Mouse (Mus musculus): Measurements from ENCODE around the gene Eml6.
A peak's percentile ranks its signal among the peaks of the same experiment; 100 is the strongest.
"Not testable (repeated sequence)": the region's sequence is repeated elsewhere in the genome, so short reads cannot be mapped to it uniquely, and the experiment has no call there.

Gene Eml6

GRCm38 (mm10) chr11:30025835-30026472 is at the start of gene Eml6:
TSS of gene Eml6 (minus strand) at chr11:30026033.
- DNase-seq (ENCODE audit: low spot score in 2 of 2) = peak; percentile 83 to 97

GRCm38 (mm10) chr11:30057299-30057698 is 31.5 kb upstream of the Eml6 start:
- no peak for DNase-seq (ENCODE audit: low spot score in 2 of 2)

DNA sequence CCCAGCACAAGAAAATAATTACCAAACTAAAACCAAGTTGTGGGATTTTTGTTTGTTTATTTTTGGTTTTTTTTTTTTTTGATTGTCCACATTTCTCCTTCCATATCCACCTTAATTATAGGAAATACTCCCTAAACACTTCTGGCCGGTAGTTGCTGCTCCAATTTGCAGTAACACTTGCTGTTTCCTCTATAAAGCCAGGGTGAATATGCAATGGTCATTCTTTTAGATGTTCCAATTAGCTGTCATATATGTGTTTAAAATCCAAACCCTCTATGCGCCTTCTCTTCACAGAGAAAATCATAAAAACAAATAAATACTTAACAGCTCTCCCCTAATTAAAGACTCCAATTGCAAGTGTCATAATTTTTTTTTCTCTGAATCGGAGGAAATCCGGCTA is 689 bp downstream of the Eml6 start:
- DNase-seq (ENCODE audit: low spot score in 2 of 2) = no peak

DNA sequence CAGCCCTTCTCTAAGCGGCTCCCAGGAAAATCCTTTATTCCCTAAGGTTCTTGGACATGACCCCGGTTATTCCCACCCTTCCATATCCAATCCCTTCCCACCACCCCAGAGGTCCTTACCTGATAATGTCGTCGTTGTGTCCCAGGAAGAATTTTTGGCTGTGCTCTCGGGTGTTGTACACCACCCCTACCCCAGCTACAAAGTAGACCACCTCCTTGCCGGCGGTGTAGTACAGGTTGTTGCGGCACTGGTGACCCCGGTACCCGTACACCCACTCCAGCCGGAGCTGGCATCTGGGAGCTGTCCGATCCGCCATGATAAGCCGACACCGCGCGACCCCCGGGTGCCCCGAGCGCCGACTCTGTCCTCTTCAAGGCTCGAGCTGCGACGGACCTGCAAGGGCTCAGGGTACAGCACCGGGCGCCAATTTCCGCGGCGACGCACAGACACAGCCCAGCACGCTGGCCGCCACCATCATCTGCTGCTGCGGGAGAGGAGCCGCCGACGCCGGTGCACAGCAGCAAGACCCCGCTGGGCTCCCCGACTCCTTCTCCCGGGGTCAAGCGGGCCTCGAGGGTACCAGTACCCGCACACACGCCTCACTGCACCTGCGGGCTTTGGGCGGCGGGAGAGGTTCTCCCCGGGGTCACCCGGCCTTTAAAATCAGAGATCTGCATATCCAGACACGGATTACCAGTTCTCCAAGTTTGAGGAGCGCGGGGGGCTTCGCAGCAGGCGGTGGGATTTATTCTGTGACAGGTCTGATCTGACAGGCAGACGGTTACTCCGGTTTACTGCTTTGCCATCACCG is 1.4 kb downstream of the Eml6 start:
- DNase-seq (ENCODE audit: low spot score in 2 of 2) = peak; percentile 1 to 56

DNA sequence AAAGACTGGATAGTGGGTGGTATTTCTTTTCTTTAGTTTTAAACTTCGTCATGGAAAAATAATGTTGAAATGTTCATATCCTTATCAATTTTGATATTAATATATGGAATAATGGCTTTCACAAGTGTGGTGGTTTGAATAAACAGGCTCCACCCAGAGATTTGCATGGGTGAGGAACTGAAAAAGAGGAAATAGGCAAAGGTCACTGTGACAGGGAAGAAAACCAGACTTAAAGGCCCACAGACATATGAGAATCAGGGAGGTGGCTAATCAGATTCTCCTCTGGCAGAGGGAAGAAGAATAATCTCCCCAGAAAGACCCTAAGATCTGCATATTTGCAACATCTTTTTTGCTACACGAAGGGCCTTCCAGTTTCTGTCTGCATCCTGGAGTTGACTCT is 39.6 kb downstream of the Eml6 start:
- no peak for DNase-seq (ENCODE audit: low spot score in 2 of 2)

- no peak for DNase-seq (ENCODE audit: low spot score in 2 of 2)
Measured at GRCm38 (mm10) chr11:29968874-29969273, 57.0 kb downstream of the Eml6 start.

- no peak for DNase-seq (ENCODE audit: low spot score in 2 of 2)
Measured at GRCm38 (mm10) chr11:29959366-29959765, 66.5 kb downstream of the Eml6 start.

DNA sequence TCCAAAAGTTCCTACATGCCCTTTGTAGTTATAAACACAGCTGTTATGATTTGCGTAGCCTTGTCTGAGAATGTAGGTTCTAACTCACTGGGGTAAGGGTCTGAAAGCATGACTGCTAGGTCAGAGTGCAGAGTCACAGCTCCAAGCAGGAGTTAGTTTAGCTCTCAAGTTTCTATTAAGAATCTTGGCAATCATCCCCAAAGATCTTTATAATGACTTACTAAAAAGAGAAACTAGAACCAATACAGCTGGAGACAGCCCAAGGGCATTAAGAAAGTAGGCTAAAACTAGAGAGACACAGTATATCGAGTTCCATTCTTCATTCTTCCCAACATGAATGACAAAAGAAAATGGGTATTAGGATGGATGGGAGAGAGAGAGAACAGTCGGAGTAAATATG is 81.2 kb downstream of the Eml6 start:
- DNase-seq (ENCODE audit: low spot score in 2 of 2) = no peak

DNA sequence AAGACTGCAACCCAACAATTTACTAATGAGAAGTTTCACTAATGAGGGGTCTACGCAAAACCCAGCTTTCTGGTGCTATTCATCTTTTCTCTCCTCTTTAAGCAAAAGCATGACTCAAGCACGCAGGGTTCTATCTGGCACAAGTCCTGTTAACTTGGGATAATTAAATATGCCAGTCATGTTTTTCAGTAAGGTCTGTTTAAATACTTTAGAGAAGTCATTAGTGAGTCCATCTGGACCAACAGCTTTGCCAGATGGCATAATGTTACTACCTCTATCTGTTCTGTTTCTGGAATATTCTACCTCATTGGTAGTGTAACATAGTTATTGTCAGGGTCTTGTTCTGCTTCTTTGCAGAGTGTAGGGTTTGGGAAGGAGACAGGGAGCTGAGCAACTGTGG is 101.5 kb downstream of the Eml6 start:
- DNase-seq (ENCODE audit: low spot score in 2 of 2) = no peak

DNA sequence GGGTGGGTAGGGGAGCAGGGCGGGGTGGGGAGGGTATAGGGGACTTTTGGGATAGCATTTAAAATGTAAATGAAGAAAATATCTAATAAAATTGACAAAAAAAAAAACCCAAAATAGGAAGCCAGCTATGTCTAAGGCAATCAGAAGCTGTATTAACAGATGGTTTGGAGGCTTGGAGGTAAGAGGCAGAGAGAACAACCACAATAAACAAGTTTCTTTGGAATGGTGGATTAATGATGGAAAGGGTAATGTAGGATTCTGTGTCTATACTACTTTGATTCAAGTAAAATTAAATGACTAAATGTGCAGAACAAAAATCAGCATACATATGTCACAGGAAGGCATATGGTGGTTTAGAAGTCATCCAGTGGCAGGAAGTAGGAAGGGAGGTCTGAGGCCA is 102.0 kb downstream of the Eml6 start:
- DNase-seq (ENCODE audit: low spot score in 2 of 2) = no peak

- no peak for DNase-seq (ENCODE audit: low spot score in 2 of 2)
Measured at GRCm38 (mm10) chr11:29913180-29913579, 112.7 kb downstream of the Eml6 start.

DNA sequence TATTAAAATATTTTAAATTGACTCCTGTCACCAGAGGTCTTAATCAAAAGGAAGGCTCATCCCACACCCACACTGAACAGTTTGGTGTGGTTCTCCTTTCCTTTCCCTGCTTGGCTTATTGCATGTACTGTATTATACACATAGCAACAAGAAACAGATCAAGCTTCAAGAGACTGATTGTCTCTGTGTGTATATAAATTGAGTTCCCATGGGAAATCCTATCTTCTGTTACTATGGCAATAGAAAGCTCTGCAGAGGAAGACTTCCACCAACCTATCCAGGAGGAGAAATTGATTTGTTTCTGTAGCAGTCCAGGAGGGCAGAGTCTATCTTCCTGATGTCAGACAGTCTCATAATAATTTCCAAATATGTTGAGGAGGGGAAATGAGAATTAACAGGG is 116.5 kb downstream of the Eml6 start:
- DNase-seq (ENCODE audit: low spot score in 2 of 2) = no peak

- DNase-seq (ENCODE audit: low spot score in 2 of 2) = peak in 1 of 2 experiments; percentile 19
Measured at GRCm38 (mm10) chr11:29885160-29885559, 140.7 kb downstream of the Eml6 start.

DNA sequence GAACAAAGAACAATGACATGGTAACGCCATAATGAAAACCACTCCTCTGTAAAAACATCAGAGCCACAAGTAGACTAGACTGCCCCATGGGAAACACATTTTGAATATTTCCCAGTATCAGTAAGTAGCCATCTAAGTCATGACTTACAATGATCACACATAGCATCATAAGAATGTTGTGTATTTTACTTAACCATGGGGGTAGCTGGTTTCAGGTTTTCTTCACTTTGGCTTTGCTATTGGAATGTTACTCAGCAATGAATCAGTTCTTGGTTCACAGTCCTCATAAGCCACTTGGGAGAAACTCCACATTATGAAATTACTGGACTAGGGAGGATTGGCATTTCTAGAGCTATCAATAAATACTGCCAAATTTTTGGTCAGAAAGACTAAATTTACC is 141.5 kb downstream of the Eml6 start:
- no peak for DNase-seq (ENCODE audit: low spot score in 2 of 2)

GRCm38 (mm10) chr11:29883024-29883423 is 142.8 kb downstream of the Eml6 start:
- no peak for DNase-seq (ENCODE audit: low spot score in 2 of 2)

DNA sequence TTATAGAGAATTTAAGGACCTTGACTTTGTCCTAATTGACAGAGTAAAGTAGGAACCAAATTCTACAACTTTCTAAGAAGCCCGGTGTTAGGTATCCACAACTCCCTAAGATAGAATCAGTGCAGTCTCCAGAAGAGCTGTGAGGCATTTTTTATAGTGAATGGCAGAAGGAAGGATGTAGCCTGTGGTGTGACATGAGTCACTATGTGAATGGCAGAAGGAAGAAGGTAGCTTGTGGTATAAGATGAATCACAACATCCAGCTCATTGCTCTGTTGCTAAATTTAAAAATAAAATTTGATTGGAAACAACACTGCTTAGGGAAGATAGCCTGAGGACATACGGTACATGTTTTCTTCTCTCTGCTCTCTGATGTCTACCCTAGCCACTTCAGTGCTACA is 146.2 kb downstream of the Eml6 start:
- no peak for DNase-seq (ENCODE audit: low spot score in 2 of 2)

DNA sequence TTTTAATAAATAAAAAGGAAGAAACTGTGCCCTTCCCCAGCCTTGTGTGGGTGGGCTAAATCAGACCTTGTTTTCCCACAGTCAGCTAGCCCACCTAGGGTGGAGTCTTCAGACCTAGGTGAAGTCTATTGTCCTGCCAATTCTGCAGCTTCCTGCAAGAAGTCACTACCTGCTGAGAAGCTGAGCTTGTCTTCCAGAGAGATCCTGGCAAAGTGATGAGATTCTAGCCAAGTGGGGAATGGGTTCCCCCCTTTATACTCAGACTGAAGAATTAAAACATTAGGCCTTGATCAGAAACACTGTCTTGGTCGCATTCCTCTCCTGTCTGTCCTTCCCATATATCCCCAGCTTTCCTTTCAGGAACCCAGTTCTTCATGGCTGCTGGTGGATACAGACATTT is 147.9 kb downstream of the Eml6 start:
- no peak for DNase-seq (ENCODE audit: low spot score in 2 of 2)

DNA sequence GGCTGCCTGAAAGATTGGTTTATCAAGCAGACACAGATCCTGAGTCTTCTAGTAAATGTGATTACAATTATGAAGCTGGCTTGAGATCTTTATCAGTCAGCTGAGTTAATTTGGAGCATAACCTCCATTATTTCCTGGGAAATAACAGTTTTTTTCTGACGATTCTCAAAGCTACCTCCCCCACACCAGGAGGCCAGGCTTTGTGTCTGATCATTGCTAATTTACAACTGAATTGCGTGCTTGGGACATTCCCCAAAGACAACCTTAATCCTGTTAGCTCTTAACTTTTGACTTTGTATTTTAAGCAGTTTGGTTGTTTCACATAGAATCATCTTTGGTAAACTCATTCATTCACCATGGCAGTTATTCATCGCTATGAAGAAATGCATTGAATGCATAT is 148.6 kb downstream of the Eml6 start:
- no peak for DNase-seq (ENCODE audit: low spot score in 2 of 2)

- not testable (repeated sequence) for DNase-seq (ENCODE audit: low spot score in 2 of 2)
Measured at GRCm38 (mm10) chr11:29874781-29875180, 151.1 kb downstream of the Eml6 start.

DNA sequence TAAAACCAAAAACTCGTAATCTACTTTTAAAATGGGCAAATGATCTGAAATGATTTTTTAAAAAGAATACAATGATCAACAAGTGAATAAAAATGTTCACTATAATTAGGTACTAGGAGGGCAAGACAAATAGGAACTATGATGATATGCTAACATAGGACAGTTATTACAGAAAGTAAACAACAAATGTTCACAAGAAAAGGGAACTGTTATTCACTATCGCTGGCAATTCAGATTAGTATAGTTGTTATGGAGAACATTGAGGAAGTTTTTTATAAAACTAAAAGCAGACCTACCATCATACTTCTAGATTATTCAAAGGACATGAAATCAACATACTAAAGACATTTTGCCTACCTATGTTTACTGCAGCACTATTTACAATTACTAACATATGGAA is 155.7 kb downstream of the Eml6 start:
- DNase-seq (ENCODE audit: low spot score in 2 of 2) = no peak

DNA sequence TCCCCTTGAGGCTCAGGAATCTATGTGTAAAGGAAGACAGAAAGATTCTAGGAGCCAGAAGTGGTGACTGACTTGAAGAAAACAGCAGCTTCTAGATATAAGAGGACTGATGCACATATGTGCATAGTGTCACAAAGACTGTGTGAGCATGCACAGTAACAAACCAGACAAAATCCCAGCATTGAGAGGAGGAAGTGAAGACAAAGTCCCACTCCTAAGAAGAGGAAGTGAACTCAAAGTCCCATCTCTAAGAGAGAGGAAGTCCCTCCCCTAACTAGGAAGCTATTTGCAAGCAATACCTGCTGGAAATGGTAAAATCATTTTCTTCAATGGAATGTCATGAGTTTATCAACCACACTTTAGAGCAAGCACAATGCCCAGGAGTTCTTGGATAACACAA is 161.6 kb downstream of the Eml6 start:
- no peak for DNase-seq (ENCODE audit: low spot score in 2 of 2)

- no peak for DNase-seq (ENCODE audit: low spot score in 2 of 2)
Measured at GRCm38 (mm10) chr11:29861750-29862397, 164.0 kb downstream of the Eml6 start.

GRCm38 (mm10) chr11:29861040-29861439 is 164.8 kb downstream of the Eml6 start:
- DNase-seq (ENCODE audit: low spot score in 2 of 2) = no peak
